ENCODE assay signal across 23 mouse cellular contexts in genomic region chr15:91660277-91661078, GRCm38 (mm10). TPM values are rescaled to one million over a fixed set of nuclear protein-coding genes. Genes with fewer than 3 reads are reported as not detected.
A peak's percentile ranks its signal among the peaks of the same experiment; 100 is the strongest.
DNase-seq lines count a peak whose midpoint lies in the region; ATAC-seq and TF ChIP-seq lines count a peak whose summit lies in the region.
"Had no signal": no experiment of that assay in that cellular context is flagged by ENCODE, and none has a peak within 500 bp of the region (broad histone marks: within the 10 kb centered on the region; RNA-seq: fewer than 3 reads in every experiment).

No protein-coding gene starts in this region.

- no peak overlapping the region for H3K4me3 ChIP-seq in bone marrow, adult 2 months (replicated peaks; ENCODE audit: control insufficient read depth, low read depth, low read length)
- H3K4me3 ChIP-seq: embryonic facial prominence, embryonic 12.5 days; heart, adult 2 months; heart, embryonic 13.5 days; hindbrain, embryonic 12.5 days; kidney, embryonic 15.5 days; midbrain, embryonic 10.5 days; neural tube, embryonic 15.5 days had no signal

- no peak for TF ChIP-seq POLR2A in bone marrow, adult 2 months (IDR thresholded peaks at IDR 0.05; ENCODE audit: borderline replicate concordance, control insufficient read depth, low read depth, low read length)

- peaks cover 15% of the 10 kb centered on the region for H3K4me1 ChIP-seq in bone marrow, adult 2 months (ENCODE audit: control insufficient read depth, insufficient read depth, low read length)
- H3K4me1 ChIP-seq: embryonic facial prominence, embryonic 12.5 days; heart, embryonic 13.5 days; hindbrain, embryonic 12.5 days; kidney, embryonic 15.5 days; midbrain, embryonic 10.5 days; neural tube, embryonic 15.5 days had no signal

- DNase-seq in lung, postnatal 10 days = peak; percentile 38
- DNase-seq in left cerebral cortex, postnatal 14 days (ENCODE audit: low spot score in 2 of 2) = no peak
- no peak for DNase-seq in adrenal gland, postnatal 25 days
- DNase-seq in testis, postnatal 10 days (ENCODE audit: low spot score) = no peak
- DNase-seq: adrenal gland, postnatal 10 days; cerebellum, adult 9-11 months; forebrain, postnatal 0 days; gastrocnemius, postnatal 25 days; heart, adult 2 months; heart, postnatal 14 days; kidney, postnatal 4 days; liver had no signal

- peak overlapping the region; percentile 40 for H3K27ac ChIP-seq in bone marrow, adult 2 months (ENCODE audit: control insufficient read depth, insufficient read depth, low read depth, low read length, poor library complexity)
- H3K27ac ChIP-seq: embryonic facial prominence, embryonic 12.5 days; heart, adult 2 months; heart, embryonic 13.5 days; hindbrain, embryonic 12.5 days; kidney, embryonic 15.5 days; midbrain, embryonic 10.5 days; neural tube, embryonic 15.5 days had no signal

- no peak for TF ChIP-seq CTCF in bone marrow, adult 2 months (IDR thresholded peaks at IDR 0.05; ENCODE audit: control insufficient read depth, insufficient read depth, low read length)

- ATAC-seq in hematopoietic stem cell, adult 5-6 weeks (replicated peaks in 1 of 2; ENCODE audit: insufficient read depth in 1 of 2, low FRiP score in 2 of 2, low TSS enrichment in 1 of 2, low read depth in 1 of 2, poor library complexity in 2 of 2, severe bottlenecking in 2 of 2) = peak; percentile 42 to 80; a peak in 2 of 4 replicates
- 0 out of 2 replicates have a peak, but pooled peaks have one; percentile 13 for ATAC-seq in monocyte, adult 5-6 weeks (replicated peaks; ENCODE audit: insufficient number of reproducible peaks, low FRiP score, low TSS enrichment, poor library complexity, severe bottlenecking)
- ATAC-seq: forebrain, postnatal 0 days; intestine, postnatal 0 days had no signal

- WGBS in bone marrow, adult 2 months = 64% methylated on average over 6 of the region's 6 CpGs

- intact Hi-C loops in left cerebral cortex, postnatal 14 days (cut with DNase I) = no loop called here

RNA-seq across cellular contexts. Expression of gene Lrrk2, which starts 12.5 kb away (rescaled TPM):
- 7.4 and 20.5 TPM in 2 replicates for polyA plus RNA-seq in bone marrow, adult 2 months (2011; ENCODE audit: insufficient read depth, insufficient read length, low replicate concordance, missing spikeins)
- 13.3 and 26.9 TPM in 2 replicates for total RNA-seq in hematopoietic stem cell, adult 5-6 weeks (2017)
- 79.5 to 92.8 TPM (median 89.4 TPM) in 3 replicates for total RNA-seq in monocyte, adult 5-6 weeks (2017)
- total RNA-seq in left cerebral cortex, postnatal 14 days (2021) = 10 to 100 TPM; 20.8 to 21.5 TPM
- total RNA-seq in adrenal gland, postnatal 25 days (2021) = 143 and 167 TPM in 2 replicates
- total RNA-seq: MEL had no signal
